In the genomic region with DNA sequence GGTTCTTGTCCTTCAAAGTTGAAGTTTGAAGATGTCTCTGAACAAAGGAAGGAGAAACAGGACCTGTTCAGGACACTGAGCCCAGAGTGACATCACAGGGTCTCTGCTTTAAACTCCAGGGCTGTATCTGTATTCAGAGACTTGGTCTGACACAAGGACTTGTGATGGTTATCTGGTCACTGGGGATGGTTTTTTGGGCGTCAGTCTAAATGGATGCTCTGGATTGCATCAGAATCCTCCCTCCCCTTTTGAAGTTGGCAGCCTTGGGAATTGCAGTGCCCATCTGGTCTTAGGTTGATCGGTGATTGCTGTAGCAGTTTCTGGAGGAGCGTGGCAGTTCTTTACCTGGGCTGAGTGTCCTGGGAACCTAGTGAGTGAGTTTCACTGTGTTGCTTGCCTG, we compare ENCODE assay signal across 30 mouse cellular contexts.
"Had no signal": no experiment of that assay in that cellular context is flagged by ENCODE, and none has a peak within 500 bp of the region (broad histone marks: within the 10 kb centered on the region; RNA-seq: fewer than 3 reads in every experiment).

No protein-coding gene starts in this region.

- H3K27ac ChIP-seq: limb, embryonic 10.5 days; limb, embryonic 12.5 days; limb, embryonic 13.5 days; limb, embryonic 15.5 days; liver, embryonic 12.5 days; liver, embryonic 13.5 days; liver, embryonic 14.5 days; liver, embryonic 15.5 days; lung, embryonic 15.5 days; macrophage; midbrain, embryonic 10.5 days; midbrain, embryonic 12.5 days; midbrain, embryonic 13.5 days; midbrain, embryonic 15.5 days; neural tube, embryonic 12.5 days had no signal

- ATAC-seq: liver, embryonic 12.5 days; liver, postnatal 0 days; lung, postnatal 0 days; midbrain, embryonic 13.5 days; midbrain, embryonic 15.5 days; midbrain, embryonic 16.5 days had no signal

- DNase-seq: left cerebral cortex, postnatal 4 days; liver; liver, embryonic 13.5 days; liver, postnatal 0 days; lung, adult 18-20 months; lung, adult 2 months; lung, embryonic 14.5 days; lung, postnatal 10 days; lung, postnatal 14 days; lung, postnatal 36 days; lung, postnatal 4 days; midbrain, embryonic 14.5 days had no signal

- H3K4me1 ChIP-seq: limb, embryonic 15.5 days; lung, embryonic 15.5 days; midbrain, embryonic 10.5 days; midbrain, embryonic 12.5 days; midbrain, embryonic 13.5 days; midbrain, embryonic 15.5 days; neural tube, embryonic 12.5 days had no signal

- H3K4me3 ChIP-seq: limb, embryonic 10.5 days; limb, embryonic 12.5 days; limb, embryonic 13.5 days; limb, embryonic 15.5 days; liver, embryonic 12.5 days; liver, embryonic 13.5 days; liver, embryonic 15.5 days; lung, embryonic 15.5 days; megakaryocyte, embryonic 14.5 days; midbrain, embryonic 10.5 days; midbrain, embryonic 12.5 days; midbrain, embryonic 13.5 days; midbrain, embryonic 15.5 days; myocyte; neural tube, embryonic 12.5 days had no signal
